Mouse (Mus musculus) forebrain, postnatal 0 days (tissue): Measurements from ENCODE around the gene Pkmyt1. TPM values are rescaled to one million over a fixed set of nuclear protein-coding genes. Genes with fewer than 3 reads are reported as not detected.

Experiments
- ATAC-seq: fragments of 200-750 bp; cut with Nextera tagmentation; 2 replicates; pipeline ENCODE4 v1.8.0; 2017; ENCODE audit warnings: mild to moderate bottlenecking, moderate library complexity
- DNase-seq: peaks from one replicate; pipeline ENCODE4 v3.0.0-alpha.2; 2015
- H3K27ac ChIP-seq: fragments of 300-500 bp; sonication (generic); 2 replicates; pipeline ENCODE4 v1.5.1; 2014; ENCODE audit warnings: low read depth, mild to moderate bottlenecking, antibody characterized with exemption, low read length, moderate library complexity, mixed read lengths
- H3K27me3 ChIP-seq: fragments of 300-500 bp; sonication (generic); 2 replicates; pipeline ENCODE4 v1.6.1; 2014; ENCODE audit warnings: mild to moderate bottlenecking, low read length, mixed read lengths; ENCODE audit not compliant: insufficient read depth
- H3K36me3 ChIP-seq: fragments of 300-500 bp; sonication (generic); 2 replicates; pipeline ENCODE4 v1.6.1; 2014; ENCODE audit warnings: mild to moderate bottlenecking, moderate library complexity; ENCODE audit not compliant: insufficient read depth
- H3K4me1 ChIP-seq: fragments of 300-500 bp; sonication (generic); 2 replicates; pipeline ENCODE4 v1.6.1; 2014; ENCODE audit warnings: antibody characterized with exemption; ENCODE audit not compliant: insufficient read depth
- H3K4me2 ChIP-seq: fragments of 300-500 bp; sonication (generic); 2 replicates; pipeline ENCODE4 v1.6.1; 2014; ENCODE audit warnings: low read depth, mild to moderate bottlenecking, moderate library complexity
- H3K4me3 ChIP-seq: fragments of 300-500 bp; sonication (generic); 2 replicates; pipeline ENCODE4 v1.5.1; 2014; ENCODE audit warnings: low read depth, low read length, mixed read lengths
- H3K9ac ChIP-seq: fragments of 300-500 bp; sonication (generic); 2 replicates; pipeline ENCODE4 v1.6.1; 2014; ENCODE audit warnings: mild to moderate bottlenecking
- H3K9me3 ChIP-seq: fragments of 300-500 bp; sonication (generic); 2 replicates; pipeline ENCODE4 v1.6.1; 2016; ENCODE audit warnings: low read length
- CTCF ChIP-seq: sonication (generic); IDR thresholded peaks from 2 replicates; pipeline ENCODE4 v1.5.1; 2016; ENCODE audit warnings: antibody characterized with exemption, control low read depth, low read depth
- WGBS: fragments of 180-500 bp; shearing (Covaris S2); extraction: QIAGEN DNeasy Blood & Tissue Kit; methylation state at CpG from one replicate; pipeline ENCODE4 v1.1.7; 2014; 5-methylcytosine and 5-hydroxymethylcytosine counted together
- polyA plus RNA-seq: library from polyadenylated mRNA; unstranded; fragments of >200 nt; fragmentation: Nextera tagmentation; extraction: Ambion mirVana; gene quantifications from 2 replicates; pipeline ENCODE4 v1.2.1, GENCODE M21; 2015
- total RNA-seq: library from RNA; depleted of rRNA; stranded (reverse); fragments of >200 nt; gene quantifications from 2 replicates; pipeline ENCODE4 v1.2.3, GENCODE M21; 2014; rRNA removed

Gene Pkmyt1
- 9.1 and 16.3 TPM in 2 replicates for total RNA-seq
- polyA plus RNA-seq: 14.1 and 14.5 TPM in 2 replicates

- Histone ChIP-seq H3K27me3 (no peaks in the 10 kb centered on the region), H3K4me3 (peak within 1 kb of the TSS; percentile 80), H3K9ac (peak within 1 kb of the TSS; percentile 64), H3K36me3 (no peaks in the 10 kb centered on the region), H3K4me2 (peak within 1 kb of the TSS; percentile 95), H3K4me1 (no peaks in the 10 kb centered on the region), H3K9me3 (no peaks in the 10 kb centered on the region), H3K27ac (peak within 1 kb of the TSS; percentile 50; the same call in 1 of the 2 replicates)
- WGBS: 2% methylated on average over 67 of the region's 73 CpGs
- ATAC-seq (peak; percentile 98), DNase-seq (peak; percentile 97)
- TF ChIP-seq CTCF: no peak; the same call in 1 of the 2 replicates
Observed at GRCm38 (mm10) chr17:23725999-23726757, at the start of gene Pkmyt1. TSS of gene Pkmyt1 (plus strand) at chr17:23726336.

GRCm38 (mm10) chr17:23676473-23677031 lies 49.6 kb upstream of the Pkmyt1 start:
- H3K27ac ChIP-seq: no peak overlapping the region
- peak overlapping the region; percentile 23; the same call in 1 of the 2 replicates for H3K9ac ChIP-seq
- no peak for TF ChIP-seq CTCF
- no peaks in the 10 kb centered on the region for H3K9me3 ChIP-seq
- no peaks in the 10 kb centered on the region for H3K36me3 ChIP-seq
- peaks cover 30% of the 10 kb centered on the region for H3K27me3 ChIP-seq
- H3K4me3 ChIP-seq: peak overlapping the region; percentile 39
- DNase-seq: no peak
- no peak for ATAC-seq
- H3K4me1 ChIP-seq: peaks cover 18% of the 10 kb centered on the region; the same call in 1 of the 2 replicates
- H3K4me2 ChIP-seq: peak overlapping the region; percentile 70
- under 1% methylated on average over 37 of the region's 37 CpGs for WGBS

GRCm38 (mm10) chr17:23677236-23677679 lies 48.9 kb upstream of the Pkmyt1 start, which contains the start of gene Tnfrsf12a:
TSS of gene Tnfrsf12a (minus strand) at chr17:23677468.
- Histone ChIP-seq H3K27ac (no peak within 1 kb of the TSS), H3K9ac (peak within 1 kb of the TSS; percentile 23; the same call in 1 of the 2 replicates), H3K4me3 (peak within 1 kb of the TSS; percentile 39), H3K9me3 (no peaks in the 10 kb centered on the region), H3K4me1 (peaks cover 18% of the 10 kb centered on the region; the same call in 1 of the 2 replicates), H3K36me3 (no peaks in the 10 kb centered on the region), H3K27me3 (peaks cover 30% of the 10 kb centered on the region), H3K4me2 (peak within 1 kb of the TSS; percentile 70)
- DNase-seq (peak; percentile 80), ATAC-seq (peak; percentile 21; the same call in 1 of the 2 replicates)
- TF ChIP-seq CTCF: no peak
- 1% methylated on average over 34 of the region's 34 CpGs for WGBS

GRCm38 (mm10) chr17:23679127-23679835 lies 46.9 kb upstream of the Pkmyt1 start, which contains the start of gene Cldn6:
TSS of gene Cldn6 (plus strand) at chr17:23679249.
- 4% methylated on average over 38 of the region's 38 CpGs for WGBS
- Histone ChIP-seq H3K36me3 (no peaks in the 10 kb centered on the region), H3K4me1 (peaks cover 17% of the 10 kb centered on the region; the same call in 1 of the 2 replicates), H3K9ac (no peak within 1 kb of the TSS), H3K4me2 (0 out of 2 replicates have a peak within 1 kb of the TSS, but pooled peaks have one; percentile 24), H3K27ac (no peak within 1 kb of the TSS), H3K9me3 (no peaks in the 10 kb centered on the region), H3K4me3 (0 out of 2 replicates have a peak within 1 kb of the TSS, but pooled peaks have one; percentile 5), H3K27me3 (peaks cover 30% of the 10 kb centered on the region)
- TF ChIP-seq CTCF: no peak
- no peak for DNase-seq
- no peak for ATAC-seq

GRCm38 (mm10) chr17:23680336-23680735 lies 45.8 kb upstream of the Pkmyt1 start:
- no peak overlapping the region for H3K4me3 ChIP-seq
- H3K9me3 ChIP-seq: no peaks in the 10 kb centered on the region
- H3K36me3 ChIP-seq: no peaks in the 10 kb centered on the region
- H3K4me2 ChIP-seq: no peak overlapping the region
- DNase-seq (no peak), ATAC-seq (no peak)
- WGBS: 87% methylated on average over 9 of the region's 9 CpGs
- peaks cover 10% of the 10 kb centered on the region; the same call in 1 of the 2 replicates for H3K4me1 ChIP-seq
- no peak for TF ChIP-seq CTCF
- H3K27ac ChIP-seq: no peak overlapping the region
- H3K9ac ChIP-seq: no peak overlapping the region
- peaks cover 30% of the 10 kb centered on the region for H3K27me3 ChIP-seq

GRCm38 (mm10) chr17:23681086-23681485 lies 45.0 kb upstream of the Pkmyt1 start:
- Histone ChIP-seq H3K9me3 (no peaks in the 10 kb centered on the region), H3K27ac (no peak overlapping the region), H3K4me3 (no peak overlapping the region), H3K4me1 (peaks cover 9% of the 10 kb centered on the region; the same call in 1 of the 2 replicates), H3K9ac (no peak overlapping the region), H3K4me2 (no peak overlapping the region), H3K36me3 (no peaks in the 10 kb centered on the region), H3K27me3 (peaks cover 30% of the 10 kb centered on the region)
- no peak for TF ChIP-seq CTCF
- no peak for ATAC-seq
- WGBS: 69% methylated on average over 10 of the region's 10 CpGs
- DNase-seq: no peak
